Mouse (Mus musculus): ENCODE results near the gene Ddi2. TPM values are rescaled to one million over a fixed set of nuclear protein-coding genes. Genes with fewer than 3 reads are reported as not detected.
A peak's percentile ranks its signal among the peaks of the same experiment; 100 is the strongest.

Ddi2 gene
- total RNA-seq, 4 experiments from 2014 or later = 53.9 to 63.4 (median 56.8) TPM

GRCm38 (mm10) chr4:141704625-141705024, 18.6 kb downstream of the Ddi2 start:
- DNase-seq (ENCODE audit: low spot score in 2 of 2) = no peak

- DNase-seq (ENCODE audit: low spot score in 2 of 2) = no peak
Measured at GRCm38 (mm10) chr4:141694719-141695118, 28.5 kb downstream of the Ddi2 start.

GRCm38 (mm10) chr4:141688505-141688904, 34.7 kb downstream of the Ddi2 start:
- no peak for DNase-seq (ENCODE audit: low spot score in 2 of 2)

- DNase-seq (ENCODE audit: low spot score in 2 of 2) = no peak
Measured at GRCm38 (mm10) chr4:141686525-141686924, 36.7 kb downstream of the Ddi2 start.

GRCm38 (mm10) chr4:141686093-141686492, 37.1 kb downstream of the Ddi2 start:
- DNase-seq (ENCODE audit: low spot score in 2 of 2) = peak in 1 of 2 experiments; percentile 23

GRCm38 (mm10) chr4:141685499-141685898, 37.7 kb downstream of the Ddi2 start, which contains the start of gene Rsc1a1:
Rsc1a1 (minus strand) TSS chr4:141685599.
- DNase-seq (ENCODE audit: low spot score in 2 of 2) = no peak

GRCm38 (mm10) chr4:141682706-141683230, 40.5 kb downstream of the Ddi2 start:
- DNase-seq (ENCODE audit: low spot score in 2 of 2) = no peak

GRCm38 (mm10) chr4:141681767-141682166, 41.5 kb downstream of the Ddi2 start:
- DNase-seq (ENCODE audit: low spot score in 2 of 2) = no peak

GRCm38 (mm10) chr4:141680892-141681291, 42.3 kb downstream of the Ddi2 start:
- DNase-seq (ENCODE audit: low spot score in 2 of 2) = no peak

- no peak for DNase-seq (ENCODE audit: low spot score in 2 of 2)
Measured at GRCm38 (mm10) chr4:141679016-141679415, 44.2 kb downstream of the Ddi2 start.

GRCm38 (mm10) chr4:141676462-141676979, 46.7 kb downstream of the Ddi2 start:
- no peak for DNase-seq (ENCODE audit: low spot score in 2 of 2)

- DNase-seq (ENCODE audit: low spot score in 2 of 2) = no peak
Measured at GRCm38 (mm10) chr4:141672325-141672724, 50.9 kb downstream of the Ddi2 start.

GRCm38 (mm10) chr4:141671389-141671788, 51.8 kb downstream of the Ddi2 start:
- DNase-seq (ENCODE audit: low spot score in 2 of 2) = no peak

- DNase-seq (ENCODE audit: low spot score in 2 of 2) = peak; percentile 27 to 41
Measured at GRCm38 (mm10) chr4:141669898-141670712, 53.1 kb downstream of the Ddi2 start.

GRCm38 (mm10) chr4:141664799-141665198, 58.4 kb downstream of the Ddi2 start, which contains the start of gene Plekhm2:
Plekhm2 (minus strand) TSS chr4:141664899.
- no peak for DNase-seq (ENCODE audit: low spot score in 2 of 2)

- peak in 1 of 2 experiments; percentile 57 for DNase-seq (ENCODE audit: low spot score in 2 of 2)
Measured at GRCm38 (mm10) chr4:141664011-141664745, 59.0 kb downstream of the Ddi2 start.

GRCm38 (mm10) chr4:141663122-141663931, 59.9 kb downstream of the Ddi2 start:
- peak in 1 of 2 experiments; percentile 27 for DNase-seq (ENCODE audit: low spot score in 2 of 2)

GRCm38 (mm10) chr4:141660884-141661283, 62.3 kb downstream of the Ddi2 start:
- no peak for DNase-seq (ENCODE audit: low spot score in 2 of 2)

GRCm38 (mm10) chr4:141659739-141660138, 63.5 kb downstream of the Ddi2 start:
- DNase-seq (ENCODE audit: low spot score in 2 of 2) = no peak

GRCm38 (mm10) chr4:141658846-141659484, 64.3 kb downstream of the Ddi2 start:
- no peak for DNase-seq (ENCODE audit: low spot score in 2 of 2)
